Mouse (Mus musculus): ENCODE measurements around the gene Dmkn.
"Not testable (repeated sequence)": the region's sequence is repeated elsewhere in the genome, so short reads cannot be mapped to it uniquely, and the experiment has no call there.

Gene Dmkn

DNA sequence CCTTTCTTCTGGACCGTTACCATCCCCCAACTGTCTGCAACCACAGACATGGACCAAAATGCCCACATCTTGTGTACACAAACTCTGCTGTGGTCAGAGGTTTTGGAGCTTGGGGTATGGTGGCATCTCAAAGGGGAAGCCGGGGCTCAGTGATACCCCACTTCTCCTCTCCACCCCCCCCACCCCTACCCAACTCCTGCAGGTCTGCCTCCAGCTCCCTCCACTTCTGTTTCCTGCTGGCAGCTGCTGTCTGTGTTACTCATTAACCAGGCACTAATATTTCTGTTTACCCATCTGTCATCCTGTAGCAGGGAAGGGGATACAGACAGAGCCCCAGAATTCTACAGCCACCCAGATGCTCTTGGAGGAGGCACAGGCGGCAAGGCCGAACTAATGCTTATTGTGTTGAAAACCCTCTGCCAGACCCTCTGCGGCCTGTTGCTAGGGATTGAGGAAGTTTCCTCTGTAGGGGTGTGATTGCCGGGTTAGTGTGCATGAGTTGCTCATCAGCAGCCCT lies 48.8 kb downstream of the Dmkn start:
- in situ Hi-C loops (cut with MboI), result no loop called here

DNA sequence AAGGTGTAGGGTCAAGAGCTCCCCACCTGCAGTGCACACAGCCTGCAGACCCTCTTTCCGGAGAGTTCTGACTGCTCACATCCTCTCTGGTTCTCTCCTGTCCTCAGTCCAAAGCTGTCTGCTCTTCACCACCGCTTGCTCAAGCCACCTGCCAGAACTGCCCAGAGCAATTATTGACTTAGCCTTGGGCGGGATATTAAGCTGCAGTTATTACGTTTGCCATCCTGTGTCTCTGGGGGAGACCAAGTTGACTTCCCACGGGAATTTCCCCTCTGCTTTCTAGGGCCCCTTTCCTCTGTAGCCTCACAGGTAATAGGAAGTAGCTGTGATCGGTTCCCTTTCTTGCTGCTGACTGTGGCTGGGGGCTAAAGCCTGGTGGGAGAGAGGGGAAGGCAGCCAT lies 56.6 kb downstream of the Dmkn start:
- in situ Hi-C loops (cut with MboI), result no loop called here

DNA sequence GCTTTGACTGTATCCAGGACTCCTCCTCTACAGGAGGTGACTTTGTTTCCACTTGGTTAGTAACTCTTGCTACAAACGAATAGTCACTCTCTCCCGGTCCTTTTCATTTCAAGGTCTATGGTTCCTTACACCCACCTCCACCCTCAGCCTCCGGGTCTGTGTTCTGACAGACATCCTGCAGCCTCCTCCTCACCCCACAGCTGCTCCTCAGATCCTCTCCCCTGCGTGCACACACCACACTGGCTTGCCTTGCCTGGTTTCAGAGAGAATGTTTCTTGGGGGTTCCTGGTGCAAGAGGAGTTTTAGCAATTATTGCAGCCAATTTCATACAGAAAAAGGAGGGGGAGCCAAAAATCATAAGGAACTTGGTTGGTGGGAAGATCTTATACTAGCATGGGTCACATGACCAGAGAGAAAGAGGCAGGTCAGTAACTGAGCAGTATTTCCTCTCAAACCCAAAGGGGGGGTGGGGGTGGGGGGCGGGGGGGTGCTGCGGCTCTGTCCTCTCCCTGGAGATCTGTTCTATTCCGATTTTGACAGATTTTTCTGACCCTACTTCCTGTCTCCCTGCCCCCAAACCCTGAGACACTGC lies 57.4 kb downstream of the Dmkn start:
- in situ Hi-C loops (cut with MboI), result no loop called here

DNA sequence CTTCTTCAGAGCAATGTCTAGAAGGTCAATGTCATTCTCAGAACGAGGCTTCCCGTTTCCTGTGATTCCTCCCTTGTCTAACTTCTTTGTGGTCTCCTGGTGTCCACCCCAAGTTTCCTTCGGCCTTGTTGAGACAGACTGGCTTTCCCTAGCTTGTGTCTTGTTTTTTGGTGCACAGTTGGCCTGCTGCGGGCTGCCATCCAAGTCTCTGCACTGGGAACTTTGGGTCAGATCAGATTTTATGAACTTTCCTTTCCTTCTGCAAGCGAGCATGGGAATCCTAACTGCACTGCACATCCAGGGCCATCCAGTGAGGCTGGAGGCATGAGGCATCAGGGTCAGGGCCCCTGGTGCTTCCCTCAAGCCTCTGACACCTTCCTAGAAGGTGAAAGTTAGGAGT lies 58.0 kb downstream of the Dmkn start:
- in situ Hi-C loops (cut with MboI), result no loop called here

DNA sequence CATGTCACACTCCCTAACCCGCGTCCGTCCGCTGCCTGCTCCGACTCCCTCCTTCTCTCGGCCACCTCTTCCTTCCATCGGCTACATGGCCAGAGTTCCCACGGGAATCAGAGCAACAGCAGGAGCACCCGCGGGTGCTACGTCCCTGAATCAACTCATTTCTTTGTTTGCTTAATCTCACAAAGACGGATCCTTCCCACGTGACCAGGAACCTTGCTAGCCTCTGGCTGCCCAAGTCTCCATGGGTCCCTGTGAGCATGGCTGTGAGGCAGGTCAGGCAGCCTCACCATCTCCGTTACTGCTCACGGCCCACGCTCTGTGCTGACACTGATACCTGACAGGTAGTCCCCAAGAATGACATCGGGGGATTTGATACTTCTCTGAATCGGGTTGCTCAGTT lies 60.1 kb downstream of the Dmkn start, which contains the start of gene Ffar2:
TSS of gene Ffar2 (minus strand) at position 101 of the 400 bp plus-strand sequence.
- in situ Hi-C loops (cut with MboI), result no loop called here

DNA sequence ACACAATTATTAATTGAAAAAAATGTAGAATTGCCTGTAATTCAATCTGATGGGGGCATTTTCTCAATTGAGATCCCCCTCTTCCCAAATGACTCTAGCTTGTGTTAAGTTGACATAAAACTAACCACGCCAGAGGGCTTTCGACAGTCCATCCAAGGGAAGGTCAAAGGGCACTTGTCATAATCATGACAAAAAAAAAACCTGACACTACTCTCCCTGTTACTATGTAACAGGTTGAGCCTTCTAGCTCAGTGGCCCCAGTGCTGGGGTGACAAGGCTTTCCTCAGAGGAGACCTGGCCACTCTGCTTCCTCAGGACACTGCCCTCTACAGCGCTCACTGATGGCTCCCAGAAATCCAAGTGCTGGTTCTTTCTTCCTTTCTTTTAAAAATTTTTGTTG lies 60.8 kb downstream of the Dmkn start:
- in situ Hi-C loops (cut with MboI), result no loop called here

DNA sequence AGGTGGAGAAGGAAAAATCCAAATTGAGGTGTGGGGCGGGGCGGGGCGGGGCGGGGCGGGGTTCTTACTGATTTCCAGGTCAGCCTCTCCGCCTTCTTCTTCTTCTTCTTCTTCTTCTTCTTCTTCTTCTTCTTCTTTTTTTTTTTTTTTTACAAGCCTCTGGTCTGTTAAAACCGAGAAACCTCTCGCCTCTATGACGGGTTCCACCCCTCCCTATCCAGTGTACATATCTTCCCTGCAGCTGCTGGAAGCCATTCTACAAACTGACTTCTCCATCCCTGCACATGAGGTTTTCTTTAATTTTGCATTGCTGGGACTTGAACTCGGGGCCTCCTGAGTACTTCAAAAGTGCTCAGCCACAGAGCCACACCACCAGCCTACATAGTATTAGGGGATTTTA lies 63.1 kb downstream of the Dmkn start:
- in situ Hi-C loops (cut with MboI), result no loop called here

DNA sequence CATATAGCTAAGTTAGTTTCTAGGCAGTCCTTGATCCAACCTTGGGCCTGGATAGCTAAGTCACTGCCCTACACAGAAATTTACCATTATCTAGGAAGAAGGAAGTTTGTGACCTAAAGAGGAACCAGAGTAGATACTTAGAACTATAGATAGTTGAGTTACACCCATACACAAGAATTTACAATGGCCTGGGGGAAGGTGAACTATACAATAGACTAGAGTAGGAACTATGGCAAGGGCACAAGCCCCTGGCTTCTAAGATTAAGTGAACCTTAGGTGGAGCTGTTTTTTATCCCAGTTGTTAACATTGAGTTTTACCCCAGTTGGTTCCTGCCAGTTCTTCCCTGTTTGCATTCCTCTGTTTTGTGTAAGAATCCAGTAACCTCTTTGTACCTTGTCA lies 65.3 kb downstream of the Dmkn start:
- in situ Hi-C loops (cut with MboI), result not testable (repeated sequence)

DNA sequence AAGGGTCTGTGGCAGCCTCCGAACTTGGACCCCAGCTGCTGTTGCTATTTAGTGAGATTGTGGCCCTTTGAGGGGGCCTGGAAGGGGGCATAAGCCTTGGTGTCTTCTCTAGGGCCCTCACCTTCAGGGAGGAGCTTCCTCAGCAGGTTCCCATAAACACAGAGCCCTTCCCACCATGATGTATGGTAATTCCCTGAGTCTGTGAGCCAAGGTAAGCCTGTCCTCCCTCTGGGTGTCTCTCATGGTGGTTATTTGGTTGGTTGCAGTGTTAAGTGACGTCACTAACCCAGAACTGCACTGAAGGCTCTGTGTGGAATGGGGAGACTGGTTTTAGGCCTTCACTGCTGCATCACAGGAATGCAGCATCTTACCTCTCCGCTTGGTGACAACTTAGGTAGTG lies 65.9 kb downstream of the Dmkn start:
- in situ Hi-C loops (cut with MboI), result no loop called here
